Mouse (Mus musculus): ENCODE measurements at regions not wholly inside any gene's neighbourhood (a gene's known extent, or its start where the extent isn't known, plus 50 kb on each side); places are given as distances from the start of the nearest gene placed in this dataset.

DNA sequence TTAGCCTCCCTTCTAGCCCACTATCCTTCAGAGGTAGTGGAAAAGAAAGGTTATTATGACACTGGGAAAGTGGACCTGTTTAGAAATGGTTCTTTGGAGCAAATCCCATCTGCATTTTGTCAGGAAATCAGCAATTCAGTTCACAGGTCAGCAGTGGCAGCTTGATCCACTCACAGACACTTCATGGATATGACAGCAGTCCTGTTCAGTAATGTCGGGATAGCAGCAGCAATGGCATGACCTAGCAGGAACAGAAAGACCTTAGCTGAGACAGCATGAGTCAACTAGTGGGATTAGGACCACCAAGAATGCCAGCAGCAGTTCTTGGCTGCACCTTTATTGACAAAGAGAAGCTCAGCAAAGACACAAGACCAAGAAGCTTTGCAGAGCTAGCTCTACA, 365.8 kb upstream of the Tmem132c start:
- H3K36me3 ChIP-seq (ENCODE audit: control insufficient read depth, insufficient read depth, low read length): no peaks in the 10 kb centered on the region
- no peaks in the 10 kb centered on the region for H3K27me3 ChIP-seq (ENCODE audit: control insufficient read depth, insufficient read depth, low read length)
- no peak overlapping the region for H3K4me2 ChIP-seq (ENCODE audit: low read depth, severe bottlenecking)
- no peak overlapping the region for H3K9ac ChIP-seq (ENCODE audit: low read length)
- H3K4me3 ChIP-seq (ENCODE audit: low read depth, low read length): no peak overlapping the region
- WGBS: 77% methylated on average over 1 of the region's 1 CpGs
- H3K9me3 ChIP-seq (ENCODE audit: control insufficient read depth, low read length): no peaks in the 10 kb centered on the region
- no peaks in the 10 kb centered on the region for H3K4me1 ChIP-seq (ENCODE audit: control insufficient read depth, insufficient read depth, low read length)
- ATAC-seq (ENCODE audit: insufficient number of reproducible peaks, low FRiP score, low TSS enrichment, low read depth): no peak
- H3K27ac ChIP-seq (replicated peaks; ENCODE audit: low read depth, low read length): no peak overlapping the region
- no peak for DNase-seq (ENCODE audit: low spot score)

GRCm38 (mm10) chr5:126890710-126891109, 350.9 kb upstream of the Tmem132c start:
- no peaks in the 10 kb centered on the region for H3K9me3 ChIP-seq (ENCODE audit: control insufficient read depth, low read length)

DNA sequence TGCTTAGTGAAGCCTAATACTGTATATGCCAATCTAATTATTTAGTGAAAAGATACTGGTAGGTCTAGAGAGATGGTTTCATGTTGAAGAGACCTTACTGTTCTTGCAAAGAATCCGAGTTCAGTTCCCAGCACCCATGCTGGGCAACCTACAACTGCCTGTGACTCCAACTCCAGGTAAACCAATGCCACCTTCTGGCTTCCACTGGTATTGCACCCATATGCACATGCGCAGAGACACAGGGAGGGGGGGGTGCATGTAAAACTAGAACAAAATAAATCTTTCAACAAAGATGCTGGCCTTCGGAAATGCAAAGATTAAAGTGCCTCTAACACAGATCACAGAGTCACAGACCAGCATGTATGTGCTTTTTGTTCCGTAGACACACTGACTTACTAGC, 348.5 kb upstream of the Tmem132c start:
- H3K27ac ChIP-seq (replicated peaks; ENCODE audit: low read depth, low read length): no peak overlapping the region
- H3K4me1 ChIP-seq (ENCODE audit: control insufficient read depth, insufficient read depth, low read length): no peaks in the 10 kb centered on the region
- H3K4me3 ChIP-seq (ENCODE audit: low read depth, low read length): no peak overlapping the region
- H3K36me3 ChIP-seq (ENCODE audit: control insufficient read depth, insufficient read depth, low read length): no peaks in the 10 kb centered on the region
- no peaks in the 10 kb centered on the region for H3K27me3 ChIP-seq (ENCODE audit: control insufficient read depth, insufficient read depth, low read length)
- 85% methylated on average over 4 of the region's 4 CpGs for WGBS
- H3K4me2 ChIP-seq (ENCODE audit: low read depth, severe bottlenecking): no peak overlapping the region
- no peak overlapping the region for H3K9ac ChIP-seq (ENCODE audit: low read length)
- ATAC-seq (ENCODE audit: insufficient number of reproducible peaks, low FRiP score, low TSS enrichment, low read depth) (no peak), DNase-seq (ENCODE audit: low spot score) (no peak)
- H3K9me3 ChIP-seq (ENCODE audit: control insufficient read depth, low read length): no peaks in the 10 kb centered on the region

More at GRCm38 (mm10) chr5:126890710-126891109, 350.9 kb upstream of the Tmem132c start:
- ATAC-seq (ENCODE audit: insufficient number of reproducible peaks, low FRiP score, low TSS enrichment, low read depth): no peak
- Histone ChIP-seq H3K27ac (replicated peaks; ENCODE audit: low read depth, low read length) (no peak overlapping the region), H3K4me3 (ENCODE audit: low read depth, low read length) (no peak overlapping the region), H3K27me3 (ENCODE audit: control insufficient read depth, insufficient read depth, low read length) (no peaks in the 10 kb centered on the region), H3K4me1 (ENCODE audit: control insufficient read depth, insufficient read depth, low read length) (no peaks in the 10 kb centered on the region), H3K4me2 (ENCODE audit: low read depth, severe bottlenecking) (no peak overlapping the region), H3K9ac (ENCODE audit: low read length) (no peak overlapping the region), H3K36me3 (ENCODE audit: control insufficient read depth, insufficient read depth, low read length) (no peaks in the 10 kb centered on the region)
- DNase-seq (ENCODE audit: low spot score): no peak
- WGBS: 88% methylated on average over 1 of the region's 1 CpGs

DNA sequence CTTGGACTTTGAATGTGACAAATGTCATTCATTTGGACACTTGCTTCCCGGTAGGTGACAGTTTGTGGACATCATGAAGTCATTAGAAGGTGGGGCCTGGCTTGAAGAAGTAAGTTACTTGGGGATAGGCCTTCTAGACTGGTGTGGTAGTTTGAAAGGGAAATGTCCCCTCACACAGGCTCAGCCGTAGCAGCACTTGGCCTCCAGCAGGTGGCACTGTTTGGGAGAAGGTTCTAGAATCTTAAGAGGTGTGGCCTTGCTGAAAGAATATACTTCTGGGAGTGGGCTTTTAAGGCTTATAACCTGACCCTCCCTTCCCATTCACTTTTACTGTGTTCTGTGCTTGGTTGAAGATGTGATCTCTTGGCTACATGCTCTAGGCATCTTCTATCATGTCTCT, 331.5 kb upstream of the Tmem132c start:
- Histone ChIP-seq H3K36me3 (ENCODE audit: control insufficient read depth, insufficient read depth, low read length) (no peaks in the 10 kb centered on the region), H3K27ac (replicated peaks; ENCODE audit: low read depth, low read length) (no peak overlapping the region), H3K4me2 (ENCODE audit: low read depth, severe bottlenecking) (no peak overlapping the region), H3K9me3 (ENCODE audit: control insufficient read depth, low read length) (no peaks in the 10 kb centered on the region), H3K4me1 (ENCODE audit: control insufficient read depth, insufficient read depth, low read length) (no peaks in the 10 kb centered on the region), H3K9ac (ENCODE audit: low read length) (no peak overlapping the region), H3K27me3 (ENCODE audit: control insufficient read depth, insufficient read depth, low read length) (no peaks in the 10 kb centered on the region), H3K4me3 (ENCODE audit: low read depth, low read length) (no peak overlapping the region)
- no peak for DNase-seq (ENCODE audit: low spot score)
- no peak for ATAC-seq (ENCODE audit: insufficient number of reproducible peaks, low FRiP score, low TSS enrichment, low read depth)
- 92% methylated on average over 2 of the region's 2 CpGs for WGBS

- ATAC-seq (ENCODE audit: insufficient number of reproducible peaks, low FRiP score, low TSS enrichment, low read depth) (no peak), DNase-seq (ENCODE audit: low spot score) (no peak)
- H3K27ac ChIP-seq (replicated peaks; ENCODE audit: low read depth, low read length): no peak overlapping the region
- no peaks in the 10 kb centered on the region for H3K9me3 ChIP-seq (ENCODE audit: control insufficient read depth, low read length)
- no peak overlapping the region for H3K4me2 ChIP-seq (ENCODE audit: low read depth, severe bottlenecking)
- WGBS: 75% methylated on average over 7 of the region's 7 CpGs
- H3K36me3 ChIP-seq (ENCODE audit: control insufficient read depth, insufficient read depth, low read length): no peaks in the 10 kb centered on the region
- H3K9ac ChIP-seq (ENCODE audit: low read length): no peak overlapping the region
- no peak overlapping the region for H3K4me3 ChIP-seq (ENCODE audit: low read depth, low read length)
- H3K27me3 ChIP-seq (ENCODE audit: control insufficient read depth, insufficient read depth, low read length): no peaks in the 10 kb centered on the region
- H3K4me1 ChIP-seq (ENCODE audit: control insufficient read depth, insufficient read depth, low read length): no peaks in the 10 kb centered on the region
Measured at GRCm38 (mm10) chr5:126917300-126917699, 324.3 kb upstream of the Tmem132c start.

- H3K9ac ChIP-seq (ENCODE audit: low read length): no peak overlapping the region
- DNase-seq (ENCODE audit: low spot score): no peak
- no peaks in the 10 kb centered on the region for H3K4me1 ChIP-seq (ENCODE audit: control insufficient read depth, insufficient read depth, low read length)
- H3K27ac ChIP-seq (replicated peaks; ENCODE audit: low read depth, low read length): no peak overlapping the region
- no peaks in the 10 kb centered on the region for H3K36me3 ChIP-seq (ENCODE audit: control insufficient read depth, insufficient read depth, low read length)
- no peak for ATAC-seq (ENCODE audit: insufficient number of reproducible peaks, low FRiP score, low TSS enrichment, low read depth)
- no peaks in the 10 kb centered on the region for H3K27me3 ChIP-seq (ENCODE audit: control insufficient read depth, insufficient read depth, low read length)
- no peak overlapping the region for H3K4me2 ChIP-seq (ENCODE audit: low read depth, severe bottlenecking)
- no peak overlapping the region for H3K4me3 ChIP-seq (ENCODE audit: low read depth, low read length)
- H3K9me3 ChIP-seq (ENCODE audit: control insufficient read depth, low read length): no peaks in the 10 kb centered on the region
- 60% methylated on average over 2 of the region's 2 CpGs for WGBS
Measured at GRCm38 (mm10) chr5:126933466-126933865, 308.1 kb upstream of the Tmem132c start.

- Histone ChIP-seq H3K4me1 (ENCODE audit: control insufficient read depth, insufficient read depth, low read length) (no peaks in the 10 kb centered on the region), H3K36me3 (ENCODE audit: control insufficient read depth, insufficient read depth, low read length) (no peaks in the 10 kb centered on the region), H3K4me3 (ENCODE audit: low read depth, low read length) (no peak overlapping the region), H3K27ac (replicated peaks; ENCODE audit: low read depth, low read length) (no peak overlapping the region), H3K4me2 (ENCODE audit: low read depth, severe bottlenecking) (no peak overlapping the region), H3K9me3 (ENCODE audit: control insufficient read depth, low read length) (no peaks in the 10 kb centered on the region), H3K9ac (ENCODE audit: low read length) (no peak overlapping the region), H3K27me3 (ENCODE audit: control insufficient read depth, insufficient read depth, low read length) (no peaks in the 10 kb centered on the region)
- no peak for DNase-seq (ENCODE audit: low spot score)
- WGBS: 81% methylated on average over 7 of the region's 7 CpGs
- no peak for ATAC-seq (ENCODE audit: insufficient number of reproducible peaks, low FRiP score, low TSS enrichment, low read depth)
Measured at GRCm38 (mm10) chr5:126944861-126945260, 296.7 kb upstream of the Tmem132c start.

- Histone ChIP-seq H3K27ac (replicated peaks; ENCODE audit: low read depth, low read length) (no peak overlapping the region), H3K4me2 (ENCODE audit: low read depth, severe bottlenecking) (no peak overlapping the region), H3K36me3 (ENCODE audit: control insufficient read depth, insufficient read depth, low read length) (no peaks in the 10 kb centered on the region), H3K4me3 (ENCODE audit: low read depth, low read length) (no peak overlapping the region), H3K4me1 (ENCODE audit: control insufficient read depth, insufficient read depth, low read length) (no peaks in the 10 kb centered on the region), H3K27me3 (ENCODE audit: control insufficient read depth, insufficient read depth, low read length) (no peaks in the 10 kb centered on the region), H3K9ac (ENCODE audit: low read length) (no peak overlapping the region), H3K9me3 (ENCODE audit: control insufficient read depth, low read length) (no peaks in the 10 kb centered on the region)
- 82% methylated on average over 5 of the region's 5 CpGs for WGBS
- ATAC-seq (ENCODE audit: insufficient number of reproducible peaks, low FRiP score, low TSS enrichment, low read depth) (no peak), DNase-seq (ENCODE audit: low spot score) (no peak)
Measured at GRCm38 (mm10) chr5:126954189-126954588, 287.4 kb upstream of the Tmem132c start.

DNA sequence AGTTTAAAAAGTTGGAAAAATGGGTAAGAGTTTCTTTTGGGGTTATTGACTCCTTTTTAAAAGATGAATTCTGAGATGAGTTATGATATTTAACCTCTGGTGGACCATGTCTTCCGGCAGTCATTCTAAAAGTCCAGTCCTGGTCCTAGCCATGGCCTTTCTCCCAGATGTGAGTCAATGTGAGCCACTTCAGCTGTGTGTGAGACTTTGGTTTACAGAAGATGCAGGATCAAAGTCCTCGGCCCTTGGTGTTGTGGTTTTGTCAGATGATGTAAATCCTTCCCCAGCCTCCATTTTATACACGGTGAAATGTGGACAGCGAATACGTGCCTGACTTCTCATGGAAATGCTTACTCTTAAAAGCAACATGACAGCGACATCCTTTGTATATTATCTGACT, 287.0 kb upstream of the Tmem132c start:
- H3K27ac ChIP-seq (replicated peaks; ENCODE audit: low read depth, low read length): no peak overlapping the region
- WGBS: 85% methylated on average over 6 of the region's 6 CpGs
- H3K36me3 ChIP-seq (ENCODE audit: control insufficient read depth, insufficient read depth, low read length): no peaks in the 10 kb centered on the region
- H3K4me2 ChIP-seq (ENCODE audit: low read depth, severe bottlenecking): no peak overlapping the region
- no peak for DNase-seq (ENCODE audit: low spot score)
- ATAC-seq (ENCODE audit: insufficient number of reproducible peaks, low FRiP score, low TSS enrichment, low read depth): no peak
- H3K9ac ChIP-seq (ENCODE audit: low read length): no peak overlapping the region
- no peaks in the 10 kb centered on the region for H3K4me1 ChIP-seq (ENCODE audit: control insufficient read depth, insufficient read depth, low read length)
- H3K27me3 ChIP-seq (ENCODE audit: control insufficient read depth, insufficient read depth, low read length): no peaks in the 10 kb centered on the region
- H3K9me3 ChIP-seq (ENCODE audit: control insufficient read depth, low read length): no peaks in the 10 kb centered on the region
- H3K4me3 ChIP-seq (ENCODE audit: low read depth, low read length): no peak overlapping the region

Data from limb, embryonic 11.5 days (tissue).